Mouse (Mus musculus): Measurements from ENCODE around the gene Avpr1b.

DNA sequence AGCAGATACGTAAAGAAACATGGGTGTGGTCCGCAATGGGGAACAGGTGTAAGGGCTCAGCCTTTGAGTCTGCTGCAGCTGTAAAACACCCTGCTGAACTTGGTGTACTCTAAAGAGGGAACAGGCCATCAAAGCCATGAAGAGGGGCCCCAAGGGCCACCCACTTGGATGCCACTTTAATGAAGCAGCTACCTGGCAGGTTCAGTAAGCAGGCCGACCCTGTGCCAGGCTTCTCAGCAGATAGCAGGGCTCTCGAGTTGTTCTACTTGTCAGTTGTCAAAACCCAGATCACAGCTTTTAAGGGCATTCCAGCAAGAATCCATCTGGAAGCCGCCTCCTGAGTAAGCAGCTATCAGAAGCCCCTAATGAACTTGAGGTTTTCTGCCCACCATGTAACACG lies 56.6 kb downstream of the Avpr1b start:
- no peak for TF ChIP-seq CTCF (IDR thresholded peaks at IDR 0.05)
- TF ChIP-seq EP300 (IDR thresholded peaks at IDR 0.05), result no peak
